Mouse (Mus musculus): ENCODE results near the gene Grap2.

Gene Grap2

GRCm38 (mm10) chr15:80636757-80637372 is 64.5 kb downstream of the Grap2 start:
- DNase-seq (ENCODE audit: low spot score in 2 of 2): no peak

DNA sequence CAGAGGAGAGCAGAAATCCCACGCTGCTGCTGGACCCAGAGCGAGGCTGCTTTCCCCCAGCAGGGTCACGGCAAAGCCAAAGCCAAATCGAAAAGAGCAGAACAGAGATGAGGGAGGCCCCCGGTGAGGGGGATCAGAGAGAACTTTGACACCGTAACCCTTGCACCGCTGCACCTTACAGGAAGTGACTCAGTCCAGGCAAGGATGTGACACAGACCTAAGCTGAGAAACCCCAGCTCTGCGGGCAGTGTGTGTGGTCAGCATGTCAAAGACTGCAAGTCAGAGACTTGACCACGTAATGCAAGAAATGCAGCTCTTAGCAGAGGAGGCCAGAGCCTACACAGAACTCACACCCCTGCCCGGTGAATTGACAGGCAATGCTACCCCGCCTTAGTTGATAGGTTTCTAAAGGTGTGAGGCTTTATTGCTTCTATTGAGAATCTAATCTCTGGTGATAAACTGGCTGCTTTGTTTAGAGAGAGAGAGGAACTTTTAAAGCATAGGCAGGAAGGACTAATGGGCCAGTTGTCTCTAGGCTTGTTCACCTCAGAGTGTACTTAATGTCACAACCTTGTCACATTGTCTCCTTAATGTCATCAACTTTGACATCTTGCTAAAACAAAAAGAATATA is 66.8 kb downstream of the Grap2 start:
- peak; percentile 85 to 93 for DNase-seq (ENCODE audit: low spot score in 2 of 2)

GRCm38 (mm10) chr15:80639874-80640273 is 67.5 kb downstream of the Grap2 start:
- peak; percentile 52 to 73 for DNase-seq (ENCODE audit: low spot score in 2 of 2)

DNA sequence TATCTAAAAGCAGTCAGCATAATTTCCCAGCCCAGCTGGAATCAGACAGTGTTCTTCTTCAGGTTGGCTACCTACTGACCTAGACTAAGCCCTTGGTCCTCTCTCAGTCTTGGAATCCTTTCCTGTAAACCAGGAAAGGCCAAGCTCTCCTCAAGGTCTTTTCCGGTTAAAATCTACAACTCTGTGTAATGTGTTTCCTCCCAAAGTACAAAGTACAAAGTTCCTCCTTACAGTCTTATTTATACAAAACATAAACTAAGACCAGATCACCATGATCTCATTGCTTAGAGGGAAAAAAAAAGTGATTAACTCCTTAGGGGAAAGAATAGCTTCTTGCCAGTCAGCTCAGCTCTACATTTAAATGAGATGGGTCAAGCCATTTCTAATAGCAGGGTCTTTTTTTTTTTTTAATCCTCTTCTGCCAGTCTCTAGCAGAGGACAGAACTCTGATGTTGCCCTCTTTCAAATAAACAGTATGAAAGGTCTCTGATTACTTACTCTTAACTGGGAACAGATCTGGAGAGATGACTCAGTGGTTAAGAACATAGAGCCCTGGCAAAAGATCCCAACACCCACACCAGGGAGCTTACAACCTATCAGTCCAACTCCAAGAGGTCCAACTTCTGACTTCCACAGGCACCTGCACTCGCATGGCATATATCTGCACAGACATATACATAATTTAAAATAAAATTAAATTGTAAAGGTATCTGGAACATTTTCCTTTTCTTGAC is 69.5 kb downstream of the Grap2 start:
- no peak for DNase-seq (ENCODE audit: low spot score in 2 of 2)

DNA sequence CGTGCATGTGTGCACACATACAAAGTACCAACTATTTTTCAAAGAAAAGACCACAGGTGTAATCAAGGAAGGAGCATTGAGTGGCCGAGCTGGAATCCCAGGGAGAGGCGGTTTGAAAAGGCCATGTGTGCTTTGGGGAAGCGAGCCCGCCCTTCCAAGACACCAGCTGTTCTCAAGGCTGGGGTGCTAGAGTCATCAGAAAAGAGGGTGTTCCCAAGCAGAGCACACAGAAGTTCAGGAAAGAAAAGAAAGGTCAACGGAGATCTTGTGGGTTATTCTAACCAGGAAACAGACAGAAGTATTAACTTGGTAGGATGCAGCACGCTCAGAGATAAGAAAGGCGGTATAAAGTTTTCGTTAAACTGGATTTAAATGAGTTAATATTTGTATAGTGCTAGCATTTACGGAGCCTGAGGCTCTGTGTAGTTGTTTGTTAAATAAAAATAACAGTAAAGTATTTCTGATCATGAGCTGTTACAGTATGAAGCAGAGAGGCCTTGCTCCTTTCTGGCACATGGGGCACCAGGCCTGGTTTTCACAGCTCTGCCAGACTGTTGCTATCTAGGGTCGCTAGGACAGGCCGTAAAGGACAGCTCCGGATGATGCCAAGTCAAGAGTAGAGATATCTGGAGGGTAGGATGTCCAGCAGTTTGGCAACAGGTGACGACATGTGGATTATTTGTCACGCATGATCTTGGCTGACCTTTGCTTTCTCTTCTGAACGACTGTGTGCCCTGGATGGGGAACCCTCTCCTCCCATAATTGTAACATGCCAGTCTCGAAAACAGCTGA is 72.8 kb downstream of the Grap2 start:
- DNase-seq (ENCODE audit: low spot score in 2 of 2): no peak

- no peak for DNase-seq (ENCODE audit: low spot score in 2 of 2)
These were observed 76.7 kb downstream of the Grap2 start for GRCm38 (mm10) chr15:80648977-80649606.

- DNase-seq (ENCODE audit: low spot score in 2 of 2): no peak
These were observed 78.0 kb downstream of the Grap2 start for GRCm38 (mm10) chr15:80650412-80650811.

DNA sequence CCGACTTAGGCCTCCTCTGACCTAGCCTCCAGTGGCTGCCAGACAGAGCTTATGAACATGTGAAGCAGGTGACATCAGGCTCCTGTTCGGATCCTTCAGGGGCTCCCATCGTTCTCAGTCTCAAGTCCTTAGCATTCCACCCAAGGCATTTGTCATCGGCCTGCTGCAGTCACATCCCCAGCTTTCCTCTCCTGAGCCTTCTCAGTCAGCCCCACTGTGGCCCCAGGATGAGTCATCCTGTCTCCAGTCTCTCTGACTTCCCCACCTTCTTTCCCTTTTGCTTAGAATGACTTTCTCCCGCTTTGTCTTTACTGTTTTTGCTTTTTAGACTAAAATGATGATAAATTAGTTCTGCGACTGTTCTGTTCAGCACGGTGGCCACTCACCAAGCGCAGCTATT is 81.5 kb downstream of the Grap2 start:
- no peak for DNase-seq (ENCODE audit: low spot score in 2 of 2)

DNA sequence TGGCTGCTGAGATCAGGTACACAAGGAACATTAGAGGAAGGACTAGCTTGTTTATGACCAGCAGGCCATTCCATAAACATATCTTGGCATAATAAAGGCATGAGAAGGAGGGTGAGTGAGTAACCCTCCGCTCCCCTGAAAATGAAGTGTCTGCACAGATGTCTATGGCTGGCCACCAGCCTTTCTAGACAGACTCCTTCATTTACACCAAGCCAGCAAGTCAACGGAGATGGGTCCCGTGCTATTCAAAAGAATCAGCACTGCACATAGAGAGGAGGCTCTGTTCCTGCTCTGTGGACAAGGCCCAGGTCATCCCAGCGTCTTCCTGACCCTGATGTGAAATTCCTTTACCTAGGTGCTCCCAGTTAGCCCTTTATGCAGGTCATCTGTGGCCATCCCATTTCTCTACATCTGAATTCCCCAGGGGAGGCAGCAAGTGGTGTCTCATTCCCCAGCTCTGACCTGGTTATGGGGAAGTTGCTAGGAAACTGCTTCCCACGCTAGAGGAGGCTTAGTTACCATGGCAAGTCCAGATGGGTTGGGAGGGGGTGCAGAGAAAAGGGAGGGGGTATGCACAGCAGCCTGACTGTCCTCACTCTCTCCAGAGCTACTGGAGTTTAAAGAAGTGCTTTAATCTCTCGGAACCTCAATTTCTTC is 86.5 kb downstream of the Grap2 start:
- DNase-seq (ENCODE audit: low spot score in 2 of 2): no peak

DNA sequence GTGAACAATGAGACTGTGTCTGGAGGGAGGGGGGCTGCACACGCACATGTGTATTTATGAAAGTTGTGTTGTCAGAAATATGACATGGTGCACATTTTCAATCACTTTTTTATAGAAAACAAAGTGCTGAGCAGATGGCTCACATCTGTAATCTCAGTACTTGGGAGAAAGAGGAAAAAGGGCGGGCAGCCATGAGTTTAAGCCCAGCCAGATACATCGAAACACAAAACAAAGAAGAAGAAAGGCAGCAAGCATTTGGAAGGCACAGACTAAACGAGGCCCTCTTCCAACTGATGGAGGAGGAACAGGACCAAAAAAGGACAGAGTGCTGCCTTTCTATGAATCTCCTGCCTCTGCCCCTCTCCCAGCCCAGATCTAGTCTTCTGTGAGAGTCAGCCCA is 88.6 kb downstream of the Grap2 start:
- no peak for DNase-seq (ENCODE audit: low spot score in 2 of 2)

- no peak for DNase-seq (ENCODE audit: low spot score in 2 of 2)
These were observed 92.0 kb downstream of the Grap2 start for GRCm38 (mm10) chr15:80664444-80664843.

DNA sequence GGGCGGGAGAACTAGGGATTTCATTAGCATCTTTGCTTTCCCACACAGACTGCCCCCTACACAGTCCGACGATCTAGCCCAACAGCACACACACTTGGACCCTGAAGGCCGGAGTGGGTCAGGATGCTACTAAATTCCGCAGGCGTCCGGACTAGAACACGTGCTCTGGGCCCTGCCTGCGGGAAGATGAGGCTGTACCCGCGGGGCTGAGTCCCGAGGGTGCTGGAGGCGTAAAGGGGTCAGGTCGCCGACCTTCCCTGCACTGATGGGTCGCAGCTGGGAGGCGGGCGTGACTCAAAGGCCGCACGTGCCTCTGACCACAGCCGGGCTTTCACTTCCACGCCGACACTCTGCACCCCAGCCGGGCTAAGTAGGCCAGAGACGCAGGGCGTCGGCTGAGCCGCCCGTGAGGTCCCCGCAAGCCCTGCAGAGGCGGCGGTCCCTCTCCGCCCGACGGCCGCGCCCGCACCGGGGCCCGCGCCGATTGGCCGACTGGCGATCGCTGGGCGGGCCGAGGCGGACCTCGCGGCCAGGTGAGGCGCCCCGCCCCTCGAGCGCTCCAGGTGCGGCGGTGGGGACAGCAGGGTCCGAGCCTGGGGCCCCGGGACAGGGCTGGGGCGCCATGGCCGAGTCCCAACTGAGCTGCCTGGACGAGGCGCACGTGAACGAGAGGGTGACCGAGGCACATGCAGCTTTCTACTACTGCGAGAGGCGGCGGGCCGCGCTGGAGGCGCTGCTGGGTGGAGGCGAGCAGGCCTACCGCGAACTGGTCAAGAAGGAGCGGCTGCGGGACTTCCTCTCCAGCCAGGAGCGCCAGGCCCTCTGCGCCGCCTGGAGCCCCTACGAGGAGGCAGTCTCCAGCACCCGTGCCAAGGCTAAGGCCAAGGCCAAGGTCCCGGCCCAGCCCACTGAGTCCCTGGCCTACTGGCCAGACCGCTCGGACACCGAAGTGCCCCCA is 99.2 kb downstream of the Grap2 start, which contains the start of gene Fam83f:
Fam83f (plus strand) TSS at position 553 of the 958 bp plus-strand sequence.
- DNase-seq (ENCODE audit: low spot score in 2 of 2): peak; percentile 22 to 69

DNA sequence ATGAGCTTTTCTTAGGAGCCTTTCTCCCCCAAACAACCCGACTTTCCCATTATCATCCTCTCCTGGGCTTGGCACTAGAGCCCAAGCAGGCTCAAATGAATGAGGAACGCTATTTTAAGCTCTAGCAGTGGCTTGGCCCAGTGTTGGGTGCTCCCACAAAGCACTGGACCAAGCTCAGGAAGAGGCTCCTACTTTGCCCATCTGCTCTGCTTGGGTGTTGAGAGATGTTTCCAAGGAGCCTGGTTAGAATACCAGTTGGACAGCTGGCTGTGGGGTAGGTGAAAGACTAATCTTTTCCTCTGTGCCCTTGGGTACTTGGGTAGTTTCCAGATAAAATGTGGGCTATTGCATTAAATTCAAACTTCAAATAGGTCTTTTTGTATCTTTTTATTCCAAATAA is 100.4 kb downstream of the Grap2 start:
- no peak for DNase-seq (ENCODE audit: low spot score in 2 of 2)

DNA sequence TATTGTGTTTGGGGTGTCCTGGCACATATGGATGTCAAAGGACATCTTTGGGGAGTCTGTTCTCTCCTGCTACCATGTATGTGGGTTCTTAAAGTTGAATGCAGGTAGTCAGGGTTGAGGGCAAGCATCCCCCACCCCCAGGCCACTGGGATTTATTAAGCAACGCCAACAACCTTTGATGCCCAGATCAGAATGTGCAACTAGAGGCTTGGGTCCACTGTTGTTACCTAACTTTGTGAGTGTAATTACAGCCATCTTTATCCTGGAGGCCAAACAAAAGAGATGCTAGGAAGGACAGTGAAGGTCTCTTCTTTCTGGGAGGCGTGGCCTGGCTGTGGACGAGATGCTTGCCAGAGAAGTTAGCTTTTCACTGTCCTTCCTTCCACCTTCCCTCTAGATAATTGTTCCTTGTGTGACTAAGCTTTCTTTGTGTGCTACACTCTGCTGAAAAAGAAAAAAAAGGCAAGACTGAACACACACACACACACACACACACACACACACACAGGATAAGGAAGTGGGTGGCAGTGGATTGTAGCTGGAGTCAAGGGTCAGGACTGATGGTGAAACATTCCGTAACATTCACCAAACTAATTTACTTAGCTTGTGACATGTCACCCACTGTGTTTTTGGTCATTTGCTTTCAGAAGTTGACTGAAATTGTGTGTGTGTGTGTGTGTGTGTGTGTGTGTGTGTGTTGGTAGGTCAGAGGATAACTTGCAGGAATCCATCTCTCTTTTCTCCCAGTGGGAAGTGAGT is 101.1 kb downstream of the Grap2 start:
- no peak for DNase-seq (ENCODE audit: low spot score in 2 of 2)

DNA sequence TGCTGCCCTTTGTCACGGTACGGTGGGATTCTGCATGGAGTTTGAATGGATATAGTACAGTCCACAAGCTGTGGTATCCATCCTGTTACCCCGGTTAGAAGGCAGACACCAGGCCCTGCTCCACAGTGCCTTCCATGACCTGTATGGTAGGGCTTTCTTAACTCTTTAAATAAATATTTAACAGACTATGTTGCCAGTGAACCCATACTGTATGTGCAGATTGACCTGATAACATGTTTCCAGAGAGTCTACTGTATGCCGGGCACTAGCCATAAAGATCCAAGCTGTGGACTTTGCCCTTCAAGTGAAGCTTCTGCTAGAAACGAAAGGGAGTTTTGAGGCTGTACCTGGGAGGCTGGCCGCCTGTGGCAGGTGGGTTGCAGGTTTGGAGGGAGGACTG is 102.3 kb downstream of the Grap2 start:
- DNase-seq (ENCODE audit: low spot score in 2 of 2): no peak

DNA sequence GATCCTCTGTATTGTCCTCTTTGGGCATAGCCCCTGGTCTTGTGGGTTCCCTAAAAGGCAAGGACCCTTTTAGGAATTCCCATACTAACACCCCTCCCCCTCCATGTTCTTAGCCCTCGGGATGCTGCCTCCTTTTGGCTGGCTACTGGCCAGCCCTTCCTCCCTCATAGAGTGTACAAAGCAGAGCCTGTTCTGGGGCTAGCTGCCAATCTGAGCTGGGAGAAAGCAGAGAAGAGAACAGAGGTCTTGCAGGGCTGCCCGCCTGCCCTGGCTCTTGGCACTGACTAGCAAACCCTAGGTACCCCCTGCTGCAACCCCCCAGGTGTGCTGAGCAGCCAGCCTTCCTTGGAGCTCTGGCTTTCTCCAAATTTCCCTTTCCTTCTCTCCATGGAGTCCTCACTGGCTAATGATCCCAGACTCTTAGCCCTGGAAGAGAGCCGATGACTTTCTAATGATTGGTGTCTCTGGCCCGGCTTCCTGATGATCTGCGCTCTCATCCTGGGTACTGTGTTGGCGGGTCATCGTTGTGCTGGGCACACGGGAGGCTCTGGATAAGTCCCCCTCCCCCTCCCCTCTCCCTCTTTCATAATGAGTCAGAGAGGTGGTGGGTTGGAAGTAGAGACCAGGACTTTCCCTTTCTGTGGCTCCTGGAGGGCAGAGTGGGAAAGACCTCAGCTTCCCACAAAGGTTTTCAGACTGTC is 107.3 kb downstream of the Grap2 start:
- no peak for DNase-seq (ENCODE audit: low spot score in 2 of 2)

DNA sequence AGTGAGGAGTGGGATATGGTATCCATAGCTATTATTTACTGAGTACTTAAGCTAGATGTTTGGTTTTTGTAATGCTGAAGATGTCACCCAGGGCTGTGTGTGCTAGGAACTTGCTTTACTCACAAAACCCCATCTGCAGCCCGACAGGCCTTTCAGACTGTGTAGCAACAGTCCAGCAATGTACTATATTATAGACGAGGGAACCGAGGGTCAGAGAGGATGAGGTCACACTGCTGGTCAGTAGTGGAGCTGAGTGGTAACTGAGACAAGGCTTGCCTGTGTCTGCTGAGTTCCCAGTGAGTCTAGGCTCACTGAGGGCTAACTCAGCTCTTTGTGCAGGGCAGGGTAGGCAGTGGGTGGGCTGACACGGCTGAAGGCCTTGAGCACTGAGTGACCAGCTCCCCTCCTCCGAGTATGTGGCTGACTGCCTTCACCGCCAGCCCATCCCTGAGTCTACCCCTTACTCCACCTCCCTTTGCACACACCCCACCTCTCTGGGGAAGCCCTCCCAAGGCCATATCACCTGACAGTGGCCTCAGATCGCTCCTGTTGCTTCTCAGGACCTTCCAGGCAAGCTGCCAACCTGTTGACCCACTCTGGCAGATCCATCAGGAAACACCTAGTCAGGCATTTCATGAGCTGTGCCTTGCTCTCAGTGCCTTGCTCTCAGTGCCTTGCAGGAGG is 108.1 kb downstream of the Grap2 start:
- DNase-seq (ENCODE audit: low spot score in 2 of 2): no peak

DNA sequence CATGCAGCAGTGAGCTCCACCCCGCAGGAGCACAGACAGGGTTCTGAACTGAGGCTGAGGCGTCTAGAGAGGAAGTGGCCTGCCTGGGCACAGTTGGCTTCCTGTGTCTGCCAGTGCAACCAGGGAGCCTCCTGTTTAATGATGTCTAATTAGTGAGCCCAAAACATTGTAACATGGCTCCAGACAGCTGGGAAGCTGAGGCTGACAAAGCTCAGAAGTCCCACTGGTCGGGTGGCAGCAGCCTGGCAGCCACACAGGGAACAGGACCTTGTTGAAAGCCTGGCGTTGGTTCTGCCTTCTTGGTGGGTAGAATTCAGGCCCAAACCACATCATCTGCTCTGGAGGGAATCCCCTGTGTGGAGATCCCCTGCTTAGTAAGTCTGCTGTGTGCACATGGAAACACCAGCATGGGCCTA is 109.1 kb downstream of the Grap2 start:
- DNase-seq (ENCODE audit: low spot score in 2 of 2): peak; percentile 76 to 78

Measured in natural killer cell, adult 2 months (primary cell).